Mouse (Mus musculus): ENCODE results near the gene A030003K21Rik. TPM values are rescaled to one million over a fixed set of nuclear protein-coding genes. Genes with fewer than 3 reads are reported as not detected.

A030003K21Rik gene
- total RNA-seq, 4 experiments from 2014 or later = not detected

GRCm38 (mm10) chr1:82913025-82913424, 30.2 kb downstream of the A030003K21Rik start, which contains the start of gene A030005L19Rik:
A030005L19Rik (plus strand) TSS chr1:82913325.
- DNase-seq (ENCODE audit: low spot score in 2 of 2) = no peak

GRCm38 (mm10) chr1:82905886-82906285, 37.3 kb downstream of the A030003K21Rik start:
- no peak for DNase-seq (ENCODE audit: low spot score in 2 of 2)

- DNase-seq (ENCODE audit: low spot score in 2 of 2) = no peak
Observed at GRCm38 (mm10) chr1:82901201-82901600, 42.0 kb downstream of the A030003K21Rik start.

- no peak for DNase-seq (ENCODE audit: low spot score in 2 of 2)
Observed at GRCm38 (mm10) chr1:82900567-82900966, 42.6 kb downstream of the A030003K21Rik start.

- DNase-seq (ENCODE audit: low spot score in 2 of 2) = no peak
Observed at GRCm38 (mm10) chr1:82893269-82893668, 49.9 kb downstream of the A030003K21Rik start.

Other genes with a start within 250 kb of the A030003K21Rik start
- 100 to 1,000 TPM; 118 to 174 (median 140) TPM for gene Mff, start 218.5 kb downstream of the A030003K21Rik start, total RNA-seq (2022)
- not detected for gene Tm4sf20, start 174.9 kb downstream of the A030003K21Rik start, total RNA-seq (2022)
- not detected for gene Gm47791, start 172.1 kb downstream of the A030003K21Rik start, total RNA-seq (2022)
- gene Agfg1, start 103.9 kb downstream of the A030003K21Rik start, total RNA-seq (2022) = 10 to 100 TPM; 22.0 to 24.1 (median 23.1) TPM
- gene A030005L19Rik, start 30.1 kb downstream of the A030003K21Rik start, total RNA-seq (2022) = not detected
- not detected for gene A030014E15Rik, start 18.5 kb downstream of the A030003K21Rik start, total RNA-seq (2022)
- gene Gm6217, start 12.0 kb downstream of the A030003K21Rik start, total RNA-seq (2022) = not detected
- gene Gm7544, start 12.6 kb upstream of the A030003K21Rik start, total RNA-seq (2022) = not detected
- gene Gm47955, start 16.9 kb upstream of the A030003K21Rik start, total RNA-seq (2022) = not detected
- gene Gm47959, start 57.2 kb upstream of the A030003K21Rik start, total RNA-seq (2022) = not detected
- under 1 TPM in 1 of 4 experiments, not detected in 3; 0.27 TPM for gene Slc19a3, start 95.1 kb upstream of the A030003K21Rik start, total RNA-seq (2022)
- not detected for gene Krtap28-10, start 99.1 kb upstream of the A030003K21Rik start, total RNA-seq (2022)
- not detected for gene Gm47969, start 101.5 kb upstream of the A030003K21Rik start, total RNA-seq (2022)
- not detected for gene A030005K14Rik, start 116.0 kb upstream of the A030003K21Rik start, total RNA-seq (2022)
- not detected for gene Krtap28-13, start 117.5 kb upstream of the A030003K21Rik start, total RNA-seq (2022)
- not detected for gene Ccl20, start 173.4 kb upstream of the A030003K21Rik start, total RNA-seq (2022)
- not detected for gene Daw1, start 216.4 kb upstream of the A030003K21Rik start, total RNA-seq (2022)